Mouse (Mus musculus) C2C12 (cell line): ENCODE measurements at regions not wholly inside any gene's neighbourhood (a gene's known extent, or its start where the extent isn't known, plus 50 kb on each side); places are given as distances from the start of the nearest gene placed in this dataset.

Source experiments
- CTCF ChIP-seq: IDR thresholded peaks from one replicate; pipeline ENCODE4 v1.5.1; 2011; ENCODE audit not compliant: control insufficient read depth, insufficient read depth, insufficient read length
- FOSL1 ChIP-seq: IDR thresholded peaks from one replicate; pipeline ENCODE4 v1.8.0; 2011; ENCODE audit warnings: mild to moderate bottlenecking, low read length; ENCODE audit not compliant: poor library complexity, insufficient read depth, severe bottlenecking
- MAX ChIP-seq: IDR thresholded peaks from one replicate; pipeline ENCODE4 v1.6.1; 2011; ENCODE audit warnings: mild to moderate bottlenecking, control low read depth
- USF1 ChIP-seq: IDR thresholded peaks from one replicate; pipeline ENCODE4 v1.6.1; 2011; ENCODE audit warnings: low read depth, mild to moderate bottlenecking, control low read depth, moderate library complexity

- no peak for TF ChIP-seq CTCF
- TF ChIP-seq MAX: no peak
- no peak for TF ChIP-seq USF1
- TF ChIP-seq FOSL1: no peak
These were observed 139.5 kb downstream of the Usp46 start for GRCm38 (mm10) chr5:73928691-73929090.
